Mouse (Mus musculus): ENCODE measurements around the gene Npy1r. TPM values are rescaled to one million over a fixed set of nuclear protein-coding genes. Genes with fewer than 3 reads are reported as not detected.

Npy1r gene
- 10 to 100 TPM; 27.8 to 31.4 TPM for total RNA-seq (2021)

GRCm38 (mm10) chr8:66696970-66697843 is at the start of gene Npy1r:
Npy1r (plus strand) TSS chr8:66697192.
- intact Hi-C loops (cut with DNase I), result loop anchor here (2.0 to 5.0 kb wide), 6 partner anchors 82 to 705 kb away; partner anchors contain the start of gene Naf1

GRCm38 (mm10) chr8:66681261-66681660 is 15.7 kb upstream of the Npy1r start:
- DNase-seq (ENCODE audit: low spot score in 2 of 2), result no peak

More at GRCm38 (mm10) chr8:66696970-66697843, at the start of gene Npy1r:
- DNase-seq (ENCODE audit: low spot score in 2 of 2), result peak; percentile 69 to 89

GRCm38 (mm10) chr8:66687511-66688329 is 9.3 kb upstream of the Npy1r start, which contains the start of gene Npy5r:
Npy5r (minus strand) TSS chr8:66688128.
- intact Hi-C loops (cut with DNase I), result no loop called here

More at GRCm38 (mm10) chr8:66681261-66681660, 15.7 kb upstream of the Npy1r start:
- intact Hi-C loops (cut with DNase I), result no loop called here

GRCm38 (mm10) chr8:66688395-66688794 is 8.6 kb upstream of the Npy1r start:
- peak; percentile 6 to 30 for DNase-seq (ENCODE audit: low spot score in 2 of 2)
- intact Hi-C loops (cut with DNase I), result no loop called here

More at GRCm38 (mm10) chr8:66687511-66688329, 9.3 kb upstream of the Npy1r start, which contains the start of gene Npy5r:
- DNase-seq (ENCODE audit: low spot score in 2 of 2), result peak; percentile 53 to 59

- intact Hi-C loops (cut with DNase I), result no loop called here
- no peak for DNase-seq (ENCODE audit: low spot score in 2 of 2)
Measured at GRCm38 (mm10) chr8:66688799-66689198, 8.2 kb upstream of the Npy1r start.

GRCm38 (mm10) chr8:66690402-66690801 is 6.6 kb upstream of the Npy1r start:
- intact Hi-C loops (cut with DNase I), result no loop called here
- DNase-seq (ENCODE audit: low spot score in 2 of 2), result no peak

- DNase-seq (ENCODE audit: low spot score in 2 of 2), result peak in 1 of 2 experiments; percentile 22
- intact Hi-C loops (cut with DNase I), result loop anchor here (2.0 to 5.0 kb wide), 6 partner anchors 59 to 704 kb away; partner anchors contain the start of gene Naf1
Measured at GRCm38 (mm10) chr8:66698011-66698410, 1.0 kb downstream of the Npy1r start.

GRCm38 (mm10) chr8:66698782-66699181 is 1.8 kb downstream of the Npy1r start:
- intact Hi-C loops (cut with DNase I), result loop anchor here (2.0 to 5.0 kb wide), 6 partner anchors 58 to 704 kb away; partner anchors contain the start of gene Naf1
- DNase-seq (ENCODE audit: low spot score in 2 of 2), result peak in 1 of 2 experiments; percentile 35

GRCm38 (mm10) chr8:66714324-66714975 is 17.5 kb downstream of the Npy1r start:
- intact Hi-C loops (cut with DNase I), result no loop called here
- DNase-seq (ENCODE audit: low spot score in 2 of 2), result no peak

GRCm38 (mm10) chr8:66722835-66723234 is 25.8 kb downstream of the Npy1r start:
- peak; percentile 14 to 68 for DNase-seq (ENCODE audit: low spot score in 2 of 2)

GRCm38 (mm10) chr8:66729446-66729845 is 32.5 kb downstream of the Npy1r start:
- intact Hi-C loops (cut with DNase I), result no loop called here
- DNase-seq (ENCODE audit: low spot score in 2 of 2), result no peak

More at GRCm38 (mm10) chr8:66722835-66723234, 25.8 kb downstream of the Npy1r start:
- intact Hi-C loops (cut with DNase I), result no loop called here

- intact Hi-C loops (cut with DNase I), result no loop called here
- no peak for DNase-seq (ENCODE audit: low spot score in 2 of 2)
Measured at GRCm38 (mm10) chr8:66731957-66732356, 35.0 kb downstream of the Npy1r start.

- intact Hi-C loops (cut with DNase I), result no loop called here
- no peak for DNase-seq (ENCODE audit: low spot score in 2 of 2)
Measured at GRCm38 (mm10) chr8:66742359-66742758, 45.4 kb downstream of the Npy1r start.

GRCm38 (mm10) chr8:66745612-66746011 is 48.6 kb downstream of the Npy1r start:
- intact Hi-C loops (cut with DNase I), result no loop called here
- peak in 1 of 2 experiments; percentile 68 for DNase-seq (ENCODE audit: low spot score in 2 of 2)

GRCm38 (mm10) chr8:66751621-66752020 is 54.6 kb downstream of the Npy1r start:
- intact Hi-C loops (cut with DNase I), result loop anchor here (10.0 kb wide), 1 partner anchor 433 kb away; no protein-coding TSS in a partner anchor
- DNase-seq (ENCODE audit: low spot score in 2 of 2), result no peak

GRCm38 (mm10) chr8:66756161-66756560 is 59.2 kb downstream of the Npy1r start:
- intact Hi-C loops (cut with DNase I), result loop anchor here (2.0 to 10.0 kb wide), 3 partner anchors 57 to 429 kb away; no protein-coding TSS in a partner anchor
- DNase-seq (ENCODE audit: low spot score in 2 of 2), result peak in 1 of 2 experiments; percentile 79
